Mouse (Mus musculus) limb, embryonic 10.5 days (tissue): ENCODE data around the gene Uba6. TPM values are rescaled to one million over a fixed set of nuclear protein-coding genes. Genes with fewer than 3 reads are reported as not detected.

ENCODE experiments used
- DNase-seq: peaks from one replicate; pipeline ENCODE4 v3.0.0-alpha.2; 2017; ENCODE audit warnings: low spot score
- H3K27ac ChIP-seq: fragments of 300-500 bp; sonication (generic); 2 replicates; pipeline ENCODE4 v1.5.1; 2016; ENCODE audit warnings: mild to moderate bottlenecking
- H3K27me3 ChIP-seq: fragments of 300-500 bp; sonication (generic); 2 replicates; pipeline ENCODE4 v1.6.1; 2016; ENCODE audit warnings: low read depth, mild to moderate bottlenecking; ENCODE audit not compliant: poor library complexity, severe bottlenecking
- H3K36me3 ChIP-seq: fragments of 300-500 bp; sonication (generic); 2 replicates; pipeline ENCODE4 v1.6.1; 2016; ENCODE audit warnings: mild to moderate bottlenecking, moderate library complexity
- H3K4me1 ChIP-seq: fragments of 300-500 bp; sonication (generic); 2 replicates; pipeline ENCODE4 v1.6.1; 2016
- H3K4me3 ChIP-seq: fragments of 300-500 bp; sonication (generic); 2 replicates; pipeline ENCODE4 v1.5.1; 2016; ENCODE audit warnings: mild to moderate bottlenecking, moderate library complexity
- H3K9me3 ChIP-seq: fragments of 300-500 bp; sonication (generic); replicated peaks from 2 replicates; pipeline ENCODE4 v1.6.1; 2016; ENCODE audit warnings: mild to moderate bottlenecking
- WGBS: fragments of 180-500 bp; shearing (Covaris S2); methylation state at CpG from one replicate; pipeline ENCODE4 v1.1.7; 2016; 5-methylcytosine and 5-hydroxymethylcytosine counted together
- polyA plus RNA-seq: library from polyadenylated mRNA; unstranded; fragments of >200 nt; fragmentation: Nextera tagmentation; extraction: Ambion mirVana; gene quantifications from 2 replicates; pipeline ENCODE4 v1.2.1, GENCODE M21; 2016

Gene Uba6
- polyA plus RNA-seq, 1 experiment from 2014 or later = 17.5 TPM

DNA sequence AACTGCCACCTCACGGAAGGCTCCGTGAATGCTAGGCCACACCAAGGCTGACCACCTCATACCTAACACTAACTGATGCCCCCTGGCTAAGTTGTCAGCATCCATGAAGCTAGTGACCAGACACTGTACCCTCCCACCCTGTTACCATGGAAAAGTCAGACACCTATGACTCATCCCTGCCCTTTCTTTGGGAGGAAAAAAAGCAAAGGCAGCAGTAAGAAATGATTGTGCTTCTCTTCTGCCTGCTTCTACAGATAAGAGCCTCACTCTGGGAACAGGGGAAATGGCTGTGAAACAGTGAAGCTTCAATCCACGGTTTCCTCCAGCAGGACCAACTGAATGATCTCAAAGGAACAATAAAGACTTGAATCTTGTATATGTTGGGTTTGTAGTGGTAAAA lies 104.2 kb downstream of the Uba6 start:
- DNase-seq = no peak
- Histone ChIP-seq H3K9me3 (no peaks in the 10 kb centered on the region), H3K27ac (no peak overlapping the region), H3K4me3 (no peak overlapping the region), H3K4me1 (peaks cover 15% of the 10 kb centered on the region), H3K36me3 (no peaks in the 10 kb centered on the region), H3K27me3 (no peaks in the 10 kb centered on the region)
- WGBS = 77% methylated on average over 3 of the region's 3 CpGs

DNA sequence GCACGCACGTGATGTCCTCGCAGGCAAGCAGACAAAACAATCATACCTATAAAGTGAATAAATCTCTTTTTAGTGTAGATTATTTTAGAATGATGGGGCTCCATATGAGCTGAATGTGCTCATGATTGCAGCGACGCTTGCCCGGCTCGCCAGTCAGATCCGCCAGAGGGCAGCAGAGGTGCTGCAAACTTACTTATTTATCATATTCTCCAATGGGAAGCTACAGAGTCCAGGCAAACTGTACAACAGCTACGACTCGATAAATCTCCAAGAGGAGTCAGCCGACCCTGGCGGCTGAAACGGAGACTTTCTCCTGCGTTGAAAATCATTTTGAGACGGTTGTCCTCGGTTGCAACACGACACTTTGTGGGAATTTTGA lies 106.1 kb downstream of the Uba6 start:
- H3K27me3 ChIP-seq = no peaks in the 10 kb centered on the region
- no peaks in the 10 kb centered on the region for H3K36me3 ChIP-seq
- peak overlapping the region; percentile 93 for H3K27ac ChIP-seq
- H3K4me1 ChIP-seq = peaks cover 17% of the 10 kb centered on the region
- peak overlapping the region; percentile 86 for H3K4me3 ChIP-seq
- WGBS = under 1% methylated on average over 17 of the region's 17 CpGs
- no peaks in the 10 kb centered on the region for H3K9me3 ChIP-seq
- peak; percentile 90 for DNase-seq

DNA sequence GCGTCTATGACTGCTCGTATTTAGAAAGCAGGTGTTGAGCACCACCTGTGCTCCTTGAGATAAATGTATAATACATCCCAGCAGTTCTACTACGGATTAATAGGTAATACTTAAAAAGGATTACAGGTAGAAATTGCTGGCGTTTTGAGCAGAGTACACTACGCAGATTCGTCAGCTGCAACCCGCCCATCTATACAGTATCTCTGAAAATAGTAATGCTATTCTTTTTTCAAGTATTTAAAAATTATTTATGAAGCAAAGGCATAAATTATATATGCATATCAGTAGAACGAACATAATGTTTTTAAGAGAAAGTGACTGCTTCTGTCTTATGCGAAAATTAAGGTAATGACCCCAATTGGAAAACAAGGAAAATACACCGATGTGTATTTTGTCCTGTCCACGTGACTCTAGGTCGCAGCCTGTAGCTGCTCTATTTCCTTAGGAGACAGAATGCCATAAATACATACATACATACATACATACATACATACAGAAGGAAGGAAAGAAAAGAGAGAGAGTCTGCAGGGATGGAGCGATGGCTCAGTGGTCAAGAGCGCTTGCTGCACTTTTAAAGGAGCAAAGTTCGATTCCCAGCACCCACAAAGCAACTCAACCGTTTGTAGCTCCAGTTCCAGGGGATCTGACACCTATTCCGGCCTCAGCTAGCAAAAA lies 106.6 kb downstream of the Uba6 start:
- peak overlapping the region; percentile 86 for H3K4me3 ChIP-seq
- peaks cover 17% of the 10 kb centered on the region for H3K4me1 ChIP-seq
- WGBS = under 1% methylated on average over 17 of the region's 17 CpGs
- no peak for DNase-seq
- H3K27ac ChIP-seq = peak overlapping the region; percentile 93
- no peaks in the 10 kb centered on the region for H3K27me3 ChIP-seq
- H3K9me3 ChIP-seq = no peaks in the 10 kb centered on the region
- no peaks in the 10 kb centered on the region for H3K36me3 ChIP-seq

DNA sequence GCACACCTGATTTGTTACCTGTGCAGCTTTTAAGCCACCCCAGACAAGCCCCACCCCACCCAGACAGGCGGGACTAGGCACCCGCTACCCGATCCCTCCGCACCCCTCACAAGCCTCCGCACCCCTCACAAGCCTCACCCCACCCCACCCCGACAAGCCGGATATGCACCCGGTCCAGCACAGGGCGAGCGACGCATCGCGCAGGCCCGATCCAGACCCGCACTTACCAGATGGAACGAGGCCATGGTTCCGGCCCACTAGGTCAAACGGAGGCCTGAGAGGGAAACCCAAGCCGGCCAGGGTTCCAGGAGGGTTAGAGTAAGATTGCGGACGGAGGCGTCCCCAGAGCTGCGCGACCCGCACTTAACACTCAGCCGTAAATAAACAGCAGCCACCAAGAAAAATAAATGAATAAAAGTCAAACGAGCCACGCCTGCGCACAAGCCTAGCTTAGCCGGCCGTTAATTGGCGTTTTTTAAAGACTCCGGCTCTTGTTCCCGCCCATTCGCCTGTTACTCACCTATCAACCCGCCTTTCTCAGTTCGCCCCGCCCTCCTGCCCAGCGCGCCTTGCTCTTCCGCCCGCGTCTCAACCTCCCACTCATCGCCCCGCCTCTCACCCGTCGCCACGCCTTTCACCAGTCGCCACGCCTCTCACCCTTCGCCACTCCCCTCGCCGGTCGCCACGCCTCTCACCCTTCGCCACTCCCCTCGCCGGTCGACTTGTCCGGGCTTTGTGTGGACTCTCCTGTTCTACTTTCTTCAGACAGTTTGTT lies 107.3 kb downstream of the Uba6 start, which contains the start of gene Cenpc1:
Gene Cenpc1 (minus strand): TSS at position 483 of the 775 bp plus-strand sequence.
- peak; percentile 98 for DNase-seq
- H3K27ac ChIP-seq = peak within 1 kb of the TSS; percentile 93
- H3K27me3 ChIP-seq = no peaks in the 10 kb centered on the region
- WGBS = under 1% methylated on average over 60 of the region's 60 CpGs
- peak within 1 kb of the TSS; percentile 86 for H3K4me3 ChIP-seq
- peaks cover 17% of the 10 kb centered on the region for H3K4me1 ChIP-seq
- no peaks in the 10 kb centered on the region for H3K9me3 ChIP-seq
- no peaks in the 10 kb centered on the region for H3K36me3 ChIP-seq

DNA sequence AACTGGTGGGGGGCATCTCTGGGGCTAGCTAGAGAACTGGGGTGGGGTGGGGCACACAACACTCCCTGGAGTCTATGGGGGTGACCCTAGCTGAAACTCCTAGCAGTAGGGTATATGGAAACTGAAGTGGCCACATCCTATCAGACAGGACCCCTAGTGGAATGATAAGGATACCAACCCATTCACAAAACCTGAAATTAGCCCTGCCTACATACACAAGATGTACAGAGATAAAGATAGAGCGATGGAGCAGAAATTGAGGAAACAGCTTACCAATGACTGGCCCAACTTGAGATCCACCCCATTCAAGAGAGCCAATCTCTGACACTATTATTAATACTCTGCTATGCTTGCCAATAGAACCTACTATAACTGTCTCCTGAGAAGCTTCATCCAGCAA lies 109.1 kb downstream of the Uba6 start:
- no peak for DNase-seq
- Histone ChIP-seq H3K4me3 (no peak overlapping the region), H3K36me3 (peaks cover 3% of the 10 kb centered on the region), H3K9me3 (no peaks in the 10 kb centered on the region), H3K27ac (no peak overlapping the region), H3K27me3 (no peaks in the 10 kb centered on the region), H3K4me1 (peaks cover 17% of the 10 kb centered on the region)
- 90% methylated on average over 1 of the region's 1 CpGs for WGBS

Other genes starting within 250 kb of the Uba6 start
- gene Cenpc1, start 107.2 kb downstream of the Uba6 start, polyA plus RNA-seq = 32.7 and 37.7 TPM in 2 replicates
- 0.08 TPM in 1 of 2 replicates, not detected in the other for gene Stap1, start 101.1 kb downstream of the Uba6 start, polyA plus RNA-seq
- not detected in 2 replicates for gene Gnrhr, start 25.1 kb upstream of the Uba6 start, polyA plus RNA-seq
- gene Tmprss11c, start 116.5 kb upstream of the Uba6 start, polyA plus RNA-seq = not detected in 2 replicates
- gene Tmprss11d, start 200.6 kb upstream of the Uba6 start, polyA plus RNA-seq = not detected in 2 replicates